Mouse (Mus musculus): ENCODE results near the gene Tor3a.

- no peak for TF ChIP-seq POLR2A (IDR thresholded peaks at IDR 0.05; ENCODE audit: extremely low read depth, insufficient read depth, low read length)
- no peak for TF ChIP-seq CTCF (IDR thresholded peaks at IDR 0.05; ENCODE audit: extremely low read depth, insufficient read depth, low read length)
These were observed 4.8 kb downstream of the Tor3a start for GRCm38 (mm10) chr1:156669208-156669983.
